Mouse (Mus musculus): Measurements from ENCODE around the gene Pola1. TPM values are rescaled to one million over a fixed set of nuclear protein-coding genes. Genes with fewer than 3 reads are reported as not detected.

The Pola1 gene
- 18.2 and 20.2 TPM in 2 replicates for polyA plus RNA-seq (2014; fragmentation: Nextera tagmentation; extraction: Ambion mirVana)

GRCm38 (mm10) chrX:93631657-93632449 lies at the start of gene Pola1:
TSS of gene Pola1 (minus strand) at chrX:93632155.
- H3K9ac ChIP-seq (ENCODE audit: low read length): peak within 1 kb of the TSS; percentile 58
- H3K27ac ChIP-seq (ENCODE audit: low read depth): peak within 1 kb of the TSS; percentile 43; the same call in 1 of the 2 replicates
- peak; percentile 81 for DNase-seq (ENCODE audit: low spot score)
- H3K4me3 ChIP-seq (ENCODE audit: low read depth, low read length): peak within 1 kb of the TSS; percentile 51
- peak; percentile 98 for ATAC-seq (replicated peaks; ENCODE audit: low FRiP score, low TSS enrichment, low read depth)
- H3K4me2 ChIP-seq (ENCODE audit: low read length): peak within 1 kb of the TSS; percentile 51
- 13% methylated on average over 52 of the region's 53 CpGs for WGBS
- no peaks in the 10 kb centered on the region for H3K9me3 ChIP-seq (ENCODE audit: control insufficient read depth, low read length)
- H3K27me3 ChIP-seq (replicated peaks; ENCODE audit: control insufficient read depth, insufficient read depth, low read length): no peaks in the 10 kb centered on the region
- H3K4me1 ChIP-seq (replicated peaks; ENCODE audit: control insufficient read depth, insufficient read depth, low read length): no peaks in the 10 kb centered on the region
- H3K36me3 ChIP-seq (ENCODE audit: control insufficient read depth, insufficient read depth, low read length): no peaks in the 10 kb centered on the region

DNA sequence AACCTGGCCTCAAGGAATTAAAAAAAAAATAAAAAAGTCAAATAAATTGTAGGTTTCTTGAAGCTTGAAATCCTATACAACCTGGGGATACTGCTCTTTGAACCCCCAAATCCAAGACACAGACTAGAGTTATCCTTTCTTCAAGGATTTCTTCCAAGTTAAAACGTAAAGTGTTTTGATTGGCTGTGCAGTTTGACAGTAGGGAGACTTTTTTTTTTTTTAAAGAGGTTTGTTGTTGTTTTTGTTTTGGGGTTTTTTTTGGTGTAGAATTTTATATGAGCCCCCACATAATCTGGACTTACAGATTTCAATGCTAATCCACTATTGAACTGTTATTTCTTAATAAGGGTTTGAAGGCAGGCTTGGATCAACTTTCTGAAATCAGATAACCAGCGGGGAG lies 44.3 kb upstream of the Pola1 start:
- 71% methylated on average over 2 of the region's 2 CpGs for WGBS

GRCm38 (mm10) chrX:93674836-93675795 lies 43.2 kb upstream of the Pola1 start:
- peak overlapping the region; percentile 54 for H3K4me2 ChIP-seq (ENCODE audit: low read length)
- peak overlapping the region; percentile 33 for H3K4me3 ChIP-seq (ENCODE audit: low read depth, low read length)
- peak; percentile 60 for DNase-seq (ENCODE audit: low spot score)
- H3K9ac ChIP-seq (ENCODE audit: low read length): no peak overlapping the region
- H3K27me3 ChIP-seq (replicated peaks; ENCODE audit: control insufficient read depth, insufficient read depth, low read length): no peaks in the 10 kb centered on the region; the same call in 1 of the 2 replicates
- H3K4me1 ChIP-seq (replicated peaks; ENCODE audit: control insufficient read depth, insufficient read depth, low read length): no peaks in the 10 kb centered on the region
- ATAC-seq (replicated peaks; ENCODE audit: low FRiP score, low TSS enrichment, low read depth): peak; percentile 97
- H3K27ac ChIP-seq (ENCODE audit: low read depth): no peak overlapping the region
- H3K36me3 ChIP-seq (ENCODE audit: control insufficient read depth, insufficient read depth, low read length): no peaks in the 10 kb centered on the region
- WGBS: 15% methylated on average over 19 of the region's 19 CpGs
- H3K9me3 ChIP-seq (ENCODE audit: control insufficient read depth, low read length): no peaks in the 10 kb centered on the region

More for the DNA sequence above, 44.3 kb upstream of the Pola1 start:
- Histone ChIP-seq H3K27me3 (replicated peaks; ENCODE audit: control insufficient read depth, insufficient read depth, low read length) (no peaks in the 10 kb centered on the region; the same call in 1 of the 2 replicates), H3K9ac (ENCODE audit: low read length) (no peak overlapping the region), H3K27ac (ENCODE audit: low read depth) (no peak overlapping the region), H3K9me3 (ENCODE audit: control insufficient read depth, low read length) (no peaks in the 10 kb centered on the region), H3K4me3 (ENCODE audit: low read depth, low read length) (no peak overlapping the region), H3K4me2 (ENCODE audit: low read length) (no peak overlapping the region), H3K36me3 (ENCODE audit: control insufficient read depth, insufficient read depth, low read length) (no peaks in the 10 kb centered on the region), H3K4me1 (replicated peaks; ENCODE audit: control insufficient read depth, insufficient read depth, low read length) (no peaks in the 10 kb centered on the region)
- ATAC-seq (replicated peaks; ENCODE audit: low FRiP score, low TSS enrichment, low read depth): no peak
- no peak for DNase-seq (ENCODE audit: low spot score)

DNA sequence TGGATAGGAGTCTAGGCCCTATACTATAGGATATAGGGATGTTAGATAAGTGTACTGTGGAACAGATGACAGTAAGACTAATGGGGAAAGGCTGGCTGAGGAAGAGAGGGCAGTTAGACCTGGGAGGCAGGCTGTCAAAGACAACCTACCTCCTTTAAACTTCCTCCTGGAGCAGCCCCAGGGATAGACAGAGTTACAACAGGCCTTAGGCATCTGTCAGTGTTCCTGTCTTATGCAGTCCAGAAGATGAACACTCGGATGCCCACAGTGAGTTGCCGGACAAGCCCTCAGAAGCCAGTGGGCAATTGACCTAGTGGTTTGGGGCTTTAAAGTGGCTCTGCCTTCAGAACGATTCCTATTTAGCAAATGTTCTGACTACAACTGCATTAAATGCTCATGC lies 42.5 kb upstream of the Pola1 start:
- Histone ChIP-seq H3K27ac (ENCODE audit: low read depth) (no peak overlapping the region), H3K4me1 (replicated peaks; ENCODE audit: control insufficient read depth, insufficient read depth, low read length) (no peaks in the 10 kb centered on the region), H3K36me3 (ENCODE audit: control insufficient read depth, insufficient read depth, low read length) (no peaks in the 10 kb centered on the region), H3K4me2 (ENCODE audit: low read length) (peak overlapping the region; percentile 54), H3K9me3 (ENCODE audit: control insufficient read depth, low read length) (no peaks in the 10 kb centered on the region), H3K9ac (ENCODE audit: low read length) (no peak overlapping the region), H3K27me3 (replicated peaks; ENCODE audit: control insufficient read depth, insufficient read depth, low read length) (no peaks in the 10 kb centered on the region; the same call in 1 of the 2 replicates), H3K4me3 (ENCODE audit: low read depth, low read length) (peak overlapping the region; percentile 33; the same call in 1 of the 2 replicates)
- no peak for DNase-seq (ENCODE audit: low spot score)
- WGBS: 36% methylated on average over 3 of the region's 3 CpGs
- ATAC-seq (replicated peaks; ENCODE audit: low FRiP score, low TSS enrichment, low read depth): no peak

DNA sequence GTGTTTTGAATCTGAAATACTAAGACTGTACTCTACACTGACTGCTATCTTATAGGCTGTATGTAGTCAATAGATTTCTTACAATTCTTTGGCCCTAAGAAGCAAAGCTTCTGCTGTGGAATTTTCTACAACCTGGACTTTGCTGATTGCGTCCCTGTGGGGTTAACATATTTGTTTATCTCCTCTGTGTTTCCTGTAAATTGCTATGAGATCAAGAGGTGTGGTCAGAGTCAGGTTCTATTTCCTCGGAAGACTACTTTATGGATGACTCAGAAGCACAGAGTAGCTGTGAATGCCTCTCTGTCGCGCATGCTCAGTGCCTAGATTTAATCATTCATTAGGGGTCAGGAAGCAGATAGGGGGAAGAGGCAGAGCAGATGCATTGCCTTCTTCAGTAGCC lies 32.8 kb upstream of the Pola1 start:
- H3K9ac ChIP-seq (ENCODE audit: low read length): no peak overlapping the region
- H3K27me3 ChIP-seq (replicated peaks; ENCODE audit: control insufficient read depth, insufficient read depth, low read length): no peaks in the 10 kb centered on the region
- no peak for ATAC-seq (replicated peaks; ENCODE audit: low FRiP score, low TSS enrichment, low read depth)
- no peak overlapping the region for H3K27ac ChIP-seq (ENCODE audit: low read depth)
- WGBS: 67% methylated on average over 4 of the region's 4 CpGs
- no peaks in the 10 kb centered on the region for H3K36me3 ChIP-seq (ENCODE audit: control insufficient read depth, insufficient read depth, low read length)
- no peak overlapping the region for H3K4me2 ChIP-seq (ENCODE audit: low read length)
- no peaks in the 10 kb centered on the region for H3K4me1 ChIP-seq (replicated peaks; ENCODE audit: control insufficient read depth, insufficient read depth, low read length)
- no peak overlapping the region for H3K4me3 ChIP-seq (ENCODE audit: low read depth, low read length)
- no peak for DNase-seq (ENCODE audit: low spot score)
- H3K9me3 ChIP-seq (ENCODE audit: control insufficient read depth, low read length): no peaks in the 10 kb centered on the region

GRCm38 (mm10) chrX:93663919-93664586 lies 32.1 kb upstream of the Pola1 start:
- no peak overlapping the region for H3K27ac ChIP-seq (ENCODE audit: low read depth)
- H3K9ac ChIP-seq (ENCODE audit: low read length): no peak overlapping the region
- H3K27me3 ChIP-seq (replicated peaks; ENCODE audit: control insufficient read depth, insufficient read depth, low read length): no peaks in the 10 kb centered on the region
- no peaks in the 10 kb centered on the region for H3K9me3 ChIP-seq (ENCODE audit: control insufficient read depth, low read length)
- no peaks in the 10 kb centered on the region for H3K4me1 ChIP-seq (replicated peaks; ENCODE audit: control insufficient read depth, insufficient read depth, low read length)
- no peaks in the 10 kb centered on the region for H3K36me3 ChIP-seq (ENCODE audit: control insufficient read depth, insufficient read depth, low read length)
- ATAC-seq (replicated peaks; ENCODE audit: low FRiP score, low TSS enrichment, low read depth) (no peak), DNase-seq (ENCODE audit: low spot score) (no peak)
- no peak overlapping the region for H3K4me2 ChIP-seq (ENCODE audit: low read length)
- H3K4me3 ChIP-seq (ENCODE audit: low read depth, low read length): no peak overlapping the region
- 91% methylated on average over 5 of the region's 5 CpGs for WGBS

DNA sequence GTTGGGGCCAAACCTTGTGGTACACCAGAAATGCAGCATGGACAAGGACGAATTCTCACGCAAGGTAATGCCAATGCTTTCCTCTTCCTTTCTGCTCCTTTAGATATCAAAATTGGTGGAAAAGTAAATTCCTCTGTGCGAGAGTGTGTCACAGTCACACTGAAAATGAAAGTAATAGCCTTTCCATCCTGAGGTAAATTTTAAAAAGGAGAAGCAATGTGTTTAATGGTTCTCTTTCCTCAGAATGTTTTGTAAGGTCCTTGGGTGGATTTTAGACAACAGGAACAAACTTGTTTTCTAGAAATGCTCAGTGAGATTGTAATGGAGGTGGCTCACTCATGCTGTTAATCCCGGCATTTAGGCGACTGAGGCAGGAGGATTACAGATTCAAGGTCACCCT lies 23.2 kb upstream of the Pola1 start:
- no peak overlapping the region for H3K9ac ChIP-seq (ENCODE audit: low read length)
- H3K36me3 ChIP-seq (ENCODE audit: control insufficient read depth, insufficient read depth, low read length): no peaks in the 10 kb centered on the region
- WGBS: 78% methylated on average over 5 of the region's 5 CpGs
- H3K4me2 ChIP-seq (ENCODE audit: low read length): no peak overlapping the region
- H3K27me3 ChIP-seq (replicated peaks; ENCODE audit: control insufficient read depth, insufficient read depth, low read length): no peaks in the 10 kb centered on the region
- no peak for ATAC-seq (replicated peaks; ENCODE audit: low FRiP score, low TSS enrichment, low read depth)
- no peak overlapping the region for H3K4me3 ChIP-seq (ENCODE audit: low read depth, low read length)
- no peaks in the 10 kb centered on the region for H3K4me1 ChIP-seq (replicated peaks; ENCODE audit: control insufficient read depth, insufficient read depth, low read length)
- no peak overlapping the region for H3K27ac ChIP-seq (ENCODE audit: low read depth)
- no peak for DNase-seq (ENCODE audit: low spot score)
- H3K9me3 ChIP-seq (ENCODE audit: control insufficient read depth, low read length): no peaks in the 10 kb centered on the region
